Mouse (Mus musculus) embryonic fibroblast, embryonic 13.5 days (primary cell): ENCODE results near the gene Uqcrc1. TPM values are rescaled to one million over a fixed set of nuclear protein-coding genes. Genes with fewer than 3 reads are reported as not detected.
A peak's percentile ranks its signal among the peaks of the same experiment; 100 is the strongest.

ENCODE experiments used
- H3K27ac ChIP-seq: 2 replicates; pipeline ENCODE4 v1.5.1; 2012; ENCODE audit warnings: low read length, control low read depth, inconsistent platforms; ENCODE audit not compliant: insufficient read depth
- H3K4me1 ChIP-seq: 2 replicates; pipeline ENCODE4 v1.6.1; 2011; ENCODE audit warnings: low read length; ENCODE audit not compliant: control insufficient read depth, insufficient read depth
- H3K4me3 ChIP-seq: 2 replicates; pipeline ENCODE4 v1.5.1; 2011; ENCODE audit warnings: mild to moderate bottlenecking, control low read depth, low read length; ENCODE audit not compliant: insufficient read depth
- CTCF ChIP-seq: IDR thresholded peaks from 2 replicates; pipeline ENCODE4 v1.5.1; 2011; ENCODE audit warnings: mild to moderate bottlenecking, control low read depth, low read length, moderate library complexity, borderline replicate concordance; ENCODE audit not compliant: insufficient read depth
- POLR2A ChIP-seq: IDR thresholded peaks from 2 replicates; pipeline ENCODE4 v1.6.1; 2011; ENCODE audit warnings: low read depth, mild to moderate bottlenecking, control low read depth, low read length, moderate library complexity
- polyA plus RNA-seq: library from polyadenylated mRNA; stranded (reverse); fragments of >200 nt; gene quantifications from 2 replicates; pipeline ENCODE4 v1.2.4, GENCODE M21; 2011; ENCODE audit warnings: low read depth; ENCODE audit not compliant: missing spikeins, insufficient read length

Uqcrc1 gene
- 165 and 176 TPM in 2 replicates for polyA plus RNA-seq

DNA sequence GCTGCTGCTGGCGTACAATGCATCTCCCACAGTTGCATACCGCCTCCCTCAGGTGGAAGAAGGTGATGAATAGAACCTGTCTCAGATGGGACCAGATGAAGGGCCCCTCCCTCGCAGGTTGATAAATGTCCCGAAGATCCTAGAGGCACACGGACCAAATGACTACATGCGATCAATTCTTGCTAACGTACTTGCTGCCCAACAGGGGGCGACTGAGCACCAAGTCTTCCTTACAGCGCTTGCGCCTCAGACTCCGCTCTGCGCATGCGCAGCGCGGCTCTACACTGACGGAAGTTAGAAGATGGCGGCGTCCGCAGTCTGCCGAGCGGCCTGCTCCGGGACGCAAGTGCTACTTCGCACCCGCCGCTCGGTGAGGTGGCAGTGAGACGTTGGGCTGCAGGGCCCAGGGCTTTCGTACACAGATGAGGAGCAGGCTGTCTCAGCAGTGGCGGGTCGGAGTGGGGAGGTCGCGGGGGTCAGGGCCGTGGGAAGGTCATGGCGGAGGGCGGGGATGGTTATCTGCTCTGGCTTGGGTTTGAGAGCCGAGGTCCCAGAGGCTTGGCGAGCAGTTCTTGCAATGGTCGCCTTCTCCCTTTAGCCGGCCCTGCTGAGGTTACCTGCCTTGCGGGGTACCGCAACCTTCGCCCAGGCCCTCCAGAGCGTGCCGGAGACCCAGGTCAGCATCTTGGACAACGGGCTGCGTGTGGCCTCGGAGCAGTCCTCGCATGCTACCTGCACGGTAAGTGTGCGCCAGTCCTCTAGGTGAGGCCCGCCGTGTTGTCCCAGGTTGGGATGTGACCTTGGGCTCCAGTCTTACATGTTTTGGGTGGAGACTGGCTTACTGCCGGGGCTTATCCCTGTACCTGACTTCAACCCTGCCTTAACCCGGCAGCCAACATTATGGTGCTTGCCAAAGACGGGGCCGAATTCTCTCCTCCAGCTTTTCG is at the start of gene Uqcrc1:
Uqcrc1 (plus strand) TSS at position 216 of the 947 bp plus-strand sequence.
- Histone ChIP-seq H3K27ac (no peak within 1 kb of the TSS), H3K4me1 (no peaks in the 10 kb centered on the region), H3K4me3 (peak within 1 kb of the TSS; percentile 71)
- TF ChIP-seq CTCF (peak; percentile 82; the same call in 1 of the 2 replicates), POLR2A (peak; percentile 98)

DNA sequence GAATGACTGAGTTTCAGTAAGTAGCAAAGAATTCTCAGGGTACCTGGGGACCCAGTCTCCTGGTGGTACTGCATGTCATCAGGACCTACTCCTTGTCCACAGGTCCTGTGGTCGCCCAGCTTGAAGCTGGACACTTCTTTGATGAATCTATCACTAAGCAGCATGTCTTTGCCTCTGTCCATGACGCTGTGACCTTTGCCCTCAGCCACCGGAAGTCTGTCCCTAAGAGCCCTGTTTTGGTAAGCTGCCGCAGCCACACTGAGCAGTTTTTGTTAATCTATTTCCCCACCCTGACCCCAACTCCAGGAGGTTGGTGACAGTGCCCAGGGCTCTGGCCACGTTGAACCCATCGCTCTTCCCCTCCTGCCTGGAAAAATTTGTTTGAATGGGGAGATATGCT is 24.1 kb upstream of the Uqcrc1 start:
- Histone ChIP-seq H3K4me3 (no peak overlapping the region), H3K4me1 (no peaks in the 10 kb centered on the region), H3K27ac (no peak overlapping the region)
- TF ChIP-seq POLR2A = no peak
- TF ChIP-seq CTCF = no peak

DNA sequence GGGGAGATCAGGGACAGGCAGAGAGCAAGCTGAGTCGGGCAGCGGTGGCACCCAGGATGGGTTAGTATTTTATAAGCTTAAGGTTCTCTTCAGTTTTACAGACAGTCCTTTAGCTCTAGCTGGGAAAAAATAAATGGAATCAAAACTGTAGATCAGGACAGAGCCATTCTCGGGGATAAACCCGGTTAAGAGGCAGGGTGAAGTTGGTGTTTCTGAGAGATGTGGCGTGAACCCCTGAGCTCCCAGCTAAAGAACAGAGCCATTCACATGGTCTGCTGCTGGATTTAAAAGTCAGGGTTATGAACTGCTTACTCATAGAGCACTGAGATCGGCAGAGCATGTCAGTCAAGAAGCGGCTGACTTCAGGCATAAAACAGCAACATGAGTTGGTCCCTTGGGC is 23.3 kb upstream of the Uqcrc1 start:
- no peak for TF ChIP-seq POLR2A
- H3K4me3 ChIP-seq = no peak overlapping the region
- no peaks in the 10 kb centered on the region for H3K4me1 ChIP-seq
- H3K27ac ChIP-seq = no peak overlapping the region

- no peak overlapping the region for H3K27ac ChIP-seq
- H3K4me3 ChIP-seq = no peak overlapping the region
- TF ChIP-seq CTCF (no peak), POLR2A (no peak)
- no peaks in the 10 kb centered on the region for H3K4me1 ChIP-seq
Measured at GRCm38 (mm10) chr9:108913621-108914020, 22.8 kb upstream of the Uqcrc1 start.

DNA sequence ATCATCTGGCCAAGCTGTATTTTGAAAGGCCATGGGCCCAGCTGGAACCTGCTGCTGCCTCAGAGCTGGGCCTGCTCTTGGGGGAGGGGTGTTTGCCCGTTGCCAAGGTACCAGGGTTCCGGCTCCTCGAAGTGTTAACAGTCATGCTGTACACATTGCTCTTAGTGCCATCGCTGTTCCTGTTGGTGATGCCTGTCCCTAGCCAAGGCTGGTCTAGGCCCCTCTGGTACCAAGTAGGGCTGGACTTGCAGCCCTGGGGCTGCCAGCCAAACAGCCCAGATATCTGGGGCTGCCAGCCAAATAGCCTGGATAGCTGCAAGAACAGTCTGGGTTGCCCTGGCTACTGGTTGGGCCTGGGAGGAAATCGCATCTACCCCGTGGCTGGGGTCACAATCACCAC is 21.9 kb upstream of the Uqcrc1 start, which contains the start of gene Tmem89:
Tmem89 (plus strand) TSS at position 129 of the 400 bp plus-strand sequence.
- H3K27ac ChIP-seq = no peak within 1 kb of the TSS
- no peaks in the 10 kb centered on the region for H3K4me1 ChIP-seq
- TF ChIP-seq CTCF = no peak
- no peak for TF ChIP-seq POLR2A

GRCm38 (mm10) chr9:108925897-108926296 is 10.5 kb upstream of the Uqcrc1 start:
- TF ChIP-seq CTCF (no peak), POLR2A (no peak)
- Histone ChIP-seq H3K4me1 (no peaks in the 10 kb centered on the region), H3K4me3 (no peak overlapping the region), H3K27ac (no peak overlapping the region)

More for the DNA sequence above, 21.9 kb upstream of the Uqcrc1 start, which contains the start of gene Tmem89:
- no peak within 1 kb of the TSS for H3K4me3 ChIP-seq

DNA sequence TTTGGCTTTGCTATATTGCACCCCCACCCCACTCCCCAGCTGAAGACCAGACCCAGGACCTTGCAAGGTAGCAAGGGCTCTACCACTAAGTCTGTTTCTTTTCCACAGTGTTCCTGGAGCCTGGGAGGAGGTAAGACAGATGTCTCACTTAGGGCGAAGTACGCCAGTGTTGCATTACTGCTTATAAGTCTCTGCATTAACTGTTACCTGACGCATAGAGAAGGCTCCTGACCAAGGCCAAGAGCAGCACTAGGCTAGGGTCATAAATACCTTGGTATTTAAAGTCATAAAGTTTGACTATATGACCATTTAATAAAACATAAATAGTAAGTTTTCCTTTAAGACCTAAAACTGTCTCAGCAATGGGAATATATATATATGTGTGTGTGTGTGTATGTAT is 8.0 kb upstream of the Uqcrc1 start:
- TF ChIP-seq POLR2A (no peak), CTCF (no peak)
- Histone ChIP-seq H3K4me1 (no peaks in the 10 kb centered on the region), H3K4me3 (no peak overlapping the region), H3K27ac (no peak overlapping the region)

DNA sequence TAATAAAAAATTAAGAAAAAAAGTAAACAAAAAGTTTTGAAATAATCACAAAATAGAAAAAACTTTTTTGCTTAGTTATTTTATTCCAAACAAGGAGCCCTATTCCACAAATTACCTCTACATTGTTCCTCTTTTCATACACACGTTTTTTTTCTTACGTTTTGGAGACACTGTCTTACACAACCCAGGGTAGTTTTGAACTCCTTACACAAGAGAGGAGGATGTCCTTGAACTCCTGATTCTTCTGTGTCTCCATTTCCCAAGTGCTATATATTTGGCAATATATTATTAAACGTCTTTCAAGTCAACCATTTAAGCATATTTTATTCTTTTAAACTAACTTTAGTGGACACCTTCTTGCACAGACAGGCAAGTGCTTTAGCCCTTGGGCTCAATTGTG is 442 bp upstream of the Uqcrc1 start:
- Histone ChIP-seq H3K27ac (no peak overlapping the region), H3K4me1 (no peaks in the 10 kb centered on the region), H3K4me3 (no peak overlapping the region)
- no peak for TF ChIP-seq POLR2A

DNA sequence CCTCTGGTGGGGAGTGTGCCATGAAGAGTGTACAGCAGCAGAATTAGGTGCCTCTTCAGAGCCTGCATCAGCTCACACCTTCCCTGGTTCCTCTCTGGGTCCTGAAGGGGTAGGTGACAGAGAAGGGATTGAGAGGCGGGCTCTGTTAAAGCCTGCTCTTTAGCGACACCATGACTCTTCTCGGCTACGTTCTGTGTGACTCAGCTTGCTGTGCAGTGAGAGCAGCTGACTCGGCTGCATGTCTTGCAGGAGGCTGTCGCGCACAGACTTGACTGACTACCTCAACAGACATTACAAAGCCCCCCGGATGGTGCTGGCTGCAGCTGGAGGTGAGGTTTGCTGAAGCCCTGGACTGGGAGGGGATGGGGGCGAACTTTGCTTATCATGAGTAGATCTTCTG is 8.7 kb downstream of the Uqcrc1 start:
- H3K4me1 ChIP-seq = peaks cover 10% of the 10 kb centered on the region
- H3K4me3 ChIP-seq = no peak overlapping the region
- TF ChIP-seq POLR2A = no peak
- H3K27ac ChIP-seq = no peak overlapping the region

- no peak overlapping the region for H3K4me3 ChIP-seq
- peaks cover 14% of the 10 kb centered on the region for H3K4me1 ChIP-seq
- no peak for TF ChIP-seq CTCF
- no peak overlapping the region for H3K27ac ChIP-seq
Measured at GRCm38 (mm10) chr9:108945608-108946007, 9.2 kb downstream of the Uqcrc1 start.
